Mouse (Mus musculus): Measurements from ENCODE around the gene Olfr1253. TPM values are rescaled to one million over a fixed set of nuclear protein-coding genes. Genes with fewer than 3 reads are reported as not detected.

Gene Olfr1253
- not detected for total RNA-seq (2023)

DNA sequence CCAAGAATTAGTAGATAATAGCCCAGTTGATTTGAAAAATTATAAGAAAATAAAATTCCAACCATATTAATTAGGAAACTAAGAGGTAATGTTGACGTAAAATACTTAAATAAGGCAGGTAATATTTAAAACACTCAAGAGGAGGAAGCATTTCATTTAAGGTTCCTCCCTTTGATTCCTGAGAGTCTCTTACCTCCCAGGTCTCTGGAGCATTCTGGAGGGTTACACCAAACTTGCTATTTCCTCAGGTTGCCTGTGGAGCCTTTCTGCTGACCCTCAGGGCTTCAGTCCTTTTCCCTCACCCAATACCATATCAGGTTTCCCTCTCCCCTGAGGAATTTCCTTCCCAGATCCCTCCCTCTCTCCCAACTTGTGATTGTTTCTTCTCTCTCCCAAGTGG is at the start of gene Olfr1253:
Gene Olfr1253 (minus strand): TSS at position 101 of the 400 bp plus-strand sequence.

DNA sequence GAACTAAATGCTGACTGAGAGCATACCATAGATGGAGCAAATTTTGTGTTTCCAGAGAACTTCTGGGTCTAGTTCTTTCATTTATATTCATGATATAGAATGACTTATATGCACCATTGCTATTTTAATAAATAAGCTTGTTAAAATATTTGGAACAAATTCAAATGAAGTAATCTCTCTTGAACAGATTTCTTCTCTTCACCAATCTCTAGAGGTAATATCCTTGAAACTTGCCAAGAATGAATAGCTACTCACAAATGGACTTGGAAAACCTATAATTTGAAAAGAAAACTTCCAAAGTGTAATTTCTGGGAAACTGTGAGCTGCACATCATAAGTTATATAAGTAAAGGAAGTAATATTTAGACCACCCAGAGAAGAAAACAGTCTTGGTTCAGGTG is 36.6 kb upstream of the Olfr1253 start, which contains the start of gene Olfr1254:
Gene Olfr1254 (minus strand): TSS at position 101 of the 400 bp plus-strand sequence.

DNA sequence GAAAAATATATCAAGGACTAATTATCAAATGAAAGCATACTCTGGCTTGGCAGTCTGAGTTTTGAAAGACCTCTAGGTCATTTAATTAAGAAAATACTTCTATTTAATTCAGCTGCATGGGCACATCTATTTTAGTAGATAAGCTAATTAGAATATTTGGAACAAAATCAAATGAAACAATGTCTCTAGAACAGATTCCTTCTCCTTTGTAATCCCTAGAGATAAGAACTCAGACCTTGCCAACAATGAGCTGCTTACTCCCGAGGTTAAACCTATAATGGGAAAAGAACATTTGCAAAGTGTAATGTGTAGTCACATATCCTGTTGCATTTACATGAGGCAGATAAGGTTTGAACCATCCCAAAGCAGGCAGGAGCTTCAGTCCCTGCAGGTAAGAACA is 32.0 kb downstream of the Olfr1253 start, which contains the start of gene Olfr1252:
Gene Olfr1252 (minus strand): TSS at position 101 of the 400 bp plus-strand sequence.

Other genes with a start within 250 kb of the Olfr1253 start
- not detected for gene Olfr1243, start 225.6 kb downstream of the Olfr1253 start, total RNA-seq (2023)
- gene Olfr1245, start 178.6 kb downstream of the Olfr1253 start, total RNA-seq (2023): not detected
- gene Olfr1246, start 163.9 kb downstream of the Olfr1253 start, total RNA-seq (2023): not detected
- under 1 TPM in 1 of 2 experiments, not detected in 1; 0.09 TPM for gene Olfr1247, start 143.0 kb downstream of the Olfr1253 start, total RNA-seq (2023)
- not detected for gene Olfr1248, start 138.8 kb downstream of the Olfr1253 start, total RNA-seq (2023)
- gene Olfr1249, start 122.1 kb downstream of the Olfr1253 start, total RNA-seq (2023): not detected
- gene Olfr1250, start 95.6 kb downstream of the Olfr1253 start, total RNA-seq (2023): not detected
- gene Olfr1251, start 85.2 kb downstream of the Olfr1253 start, total RNA-seq (2023): not detected
- gene Olfr1252, start 32.1 kb downstream of the Olfr1253 start, total RNA-seq (2023): not detected
- gene Olfr1254, start 36.5 kb upstream of the Olfr1253 start, total RNA-seq (2023): not detected
- gene Olfr1255, start 55.0 kb upstream of the Olfr1253 start, total RNA-seq (2023): not detected
- gene Olfr1256, start 84.5 kb upstream of the Olfr1253 start, total RNA-seq (2023): not detected
- not detected for gene Olfr48, start 91.1 kb upstream of the Olfr1253 start, total RNA-seq (2023)
- gene Olfr1257, start 121.3 kb upstream of the Olfr1253 start, total RNA-seq (2023): not detected
- not detected for gene Olfr1258, start 170.2 kb upstream of the Olfr1253 start, total RNA-seq (2023)
- not detected for gene Olfr1259, start 191.6 kb upstream of the Olfr1253 start, total RNA-seq (2023)
- not detected for gene Olfr1260, start 217.2 kb upstream of the Olfr1253 start, total RNA-seq (2023)
- gene Olfr1261, start 234.1 kb upstream of the Olfr1253 start, total RNA-seq (2023): not detected
- gene Olfr1262, start 243.1 kb upstream of the Olfr1253 start, total RNA-seq (2023): not detected

Data from T-cell, adult 66 days (primary cell).